ENCODE assay signal across 8 mouse cellular contexts in genomic region chr11:57727303-57727969, GRCm38 (mm10).
DNase-seq lines count a peak whose midpoint lies in the region; ATAC-seq lines count a peak whose summit lies in the region.

No protein-coding gene starts in this region.

- 40% methylated on average over 9 of the region's 9 CpGs for WGBS in kidney, embryonic 15.5 days
- 55% methylated on average over 9 of the region's 9 CpGs for WGBS in midbrain, embryonic 16.5 days
- 69% methylated on average over 9 of the region's 9 CpGs for WGBS in heart, embryonic 12.5 days

- H3K27me3 ChIP-seq in kidney, embryonic 15.5 days: no peaks in the 10 kb centered on the region
- H3K27me3 ChIP-seq in midbrain, embryonic 16.5 days (ENCODE audit: control insufficient read depth, insufficient read depth, low read depth, low read length): no peaks in the 10 kb centered on the region
- H3K27me3 ChIP-seq in heart, embryonic 12.5 days (replicated peaks): no peaks in the 10 kb centered on the region

- H3K9ac ChIP-seq in kidney, embryonic 15.5 days: no peak overlapping the region
- no peak overlapping the region for H3K9ac ChIP-seq in midbrain, embryonic 16.5 days (ENCODE audit: low read depth, low read length)
- H3K9ac ChIP-seq in heart, embryonic 12.5 days: no peak overlapping the region

- peak; percentile 52 for DNase-seq in cerebellum, adult 9-11 months
- peak; percentile 42 to 43 for DNase-seq in frontal cortex, postnatal 14 days (ENCODE audit: low spot score in 2 of 2)
- DNase-seq in left cerebral cortex, postnatal 25 days (ENCODE audit: low spot score in 2 of 2): peak; percentile 39 to 58
- DNase-seq in thymus, postnatal 14 days: no peak
- DNase-seq in spleen, postnatal 10 days (ENCODE audit: low spot score in 2 of 2): no peak

- H3K4me1 ChIP-seq in kidney, embryonic 15.5 days: peaks cover 14% of the 10 kb centered on the region
- no peaks in the 10 kb centered on the region; the same call in 1 of the 2 replicates for H3K4me1 ChIP-seq in midbrain, embryonic 16.5 days (ENCODE audit: control insufficient read depth, insufficient read depth, low read length)
- H3K4me1 ChIP-seq in heart, embryonic 12.5 days (replicated peaks): 0 out of 2 replicates have a peak, but pooled peaks cover 3% of the 10 kb centered on the region

- peaks cover 6% of the 10 kb centered on the region; the same call in 1 of the 2 replicates for H3K36me3 ChIP-seq in kidney, embryonic 15.5 days
- no peaks in the 10 kb centered on the region for H3K36me3 ChIP-seq in midbrain, embryonic 16.5 days (ENCODE audit: control insufficient read depth, insufficient read depth, low read length)
- peaks cover 4% of the 10 kb centered on the region; the same call in 1 of the 2 replicates for H3K36me3 ChIP-seq in heart, embryonic 12.5 days

- intact Hi-C loops in left cerebral cortex, postnatal 25 days (cut with DNase I): no loop called here

- no peak overlapping the region for H3K27ac ChIP-seq in kidney, embryonic 15.5 days
- no peak overlapping the region for H3K27ac ChIP-seq in midbrain, embryonic 16.5 days (ENCODE audit: low read length)
- no peak overlapping the region for H3K27ac ChIP-seq in heart, embryonic 12.5 days (ENCODE audit: poor library complexity, severe bottlenecking)

- peak; percentile 82 for ATAC-seq in kidney, embryonic 15.5 days (replicated peaks; ENCODE audit: low FRiP score)
- ATAC-seq in midbrain, embryonic 16.5 days: peak; percentile 81
- ATAC-seq in heart, embryonic 12.5 days (ENCODE audit: insufficient number of reproducible peaks, low FRiP score): no peak

- H3K9me3 ChIP-seq in kidney, embryonic 15.5 days (replicated peaks): no peaks in the 10 kb centered on the region
- no peaks in the 10 kb centered on the region for H3K9me3 ChIP-seq in midbrain, embryonic 16.5 days (replicated peaks; ENCODE audit: control insufficient read depth, low read length, poor library complexity, severe bottlenecking)
- H3K9me3 ChIP-seq in heart, embryonic 12.5 days (replicated peaks): no peaks in the 10 kb centered on the region

- H3K4me2 ChIP-seq in kidney, embryonic 15.5 days: no peak overlapping the region
- no peak overlapping the region for H3K4me2 ChIP-seq in midbrain, embryonic 16.5 days (ENCODE audit: low read length)
- no peak overlapping the region for H3K4me2 ChIP-seq in heart, embryonic 12.5 days

- H3K4me3 ChIP-seq in kidney, embryonic 15.5 days (replicated peaks): no peak overlapping the region
- no peak overlapping the region for H3K4me3 ChIP-seq in midbrain, embryonic 16.5 days (ENCODE audit: low read depth, low read length)
- no peak overlapping the region for H3K4me3 ChIP-seq in heart, embryonic 12.5 days

Comparison
In these comparisons a context has a peak if more than half of its experiments do, and no peak if none do; other contexts are left out.
1. DNase-seq: peak in cerebellum, adult 9-11 months (single experiment), frontal cortex, postnatal 14 days (2 of 2) and left cerebral cortex, postnatal 25 days (2 of 2); none in thymus, postnatal 14 days (single experiment) and spleen, postnatal 10 days (0 of 2).